Mouse (Mus musculus) c-Kit-positive CD71-positive TER-119-negative erythroid progenitor cells, embryonic 14.5 days (primary cell): ENCODE measurements at regions not wholly inside any gene's neighbourhood (a gene's known extent, or its start where the extent isn't known, plus 50 kb on each side); places are given as distances from the start of the nearest gene placed in this dataset.

Experiments
- DNase-seq: peaks from one replicate; pipeline ENCODE4 v3.0.0-alpha.2; 2013; ENCODE audit warnings: low read depth

DNA sequence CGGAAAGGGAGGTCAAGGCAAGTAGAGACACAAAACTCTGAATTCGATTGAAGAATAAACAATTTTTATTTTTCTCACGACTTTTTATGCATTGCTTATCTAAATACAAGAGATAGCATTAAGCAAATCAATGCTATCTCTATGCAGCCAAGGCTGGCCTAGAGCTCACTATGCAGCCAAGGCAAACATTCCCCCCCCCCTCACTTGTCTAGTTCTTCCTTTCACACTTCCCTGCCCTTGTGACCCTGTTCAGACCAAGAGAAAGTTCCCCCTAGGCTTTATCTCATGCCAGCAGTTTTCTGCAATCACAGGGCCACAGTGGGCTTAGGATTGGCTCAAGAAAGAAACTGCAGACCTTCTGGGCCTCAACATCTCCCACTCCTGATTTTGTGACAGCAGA, 417.9 kb upstream of the Rag2 start:
- DNase-seq: no peak

DNA sequence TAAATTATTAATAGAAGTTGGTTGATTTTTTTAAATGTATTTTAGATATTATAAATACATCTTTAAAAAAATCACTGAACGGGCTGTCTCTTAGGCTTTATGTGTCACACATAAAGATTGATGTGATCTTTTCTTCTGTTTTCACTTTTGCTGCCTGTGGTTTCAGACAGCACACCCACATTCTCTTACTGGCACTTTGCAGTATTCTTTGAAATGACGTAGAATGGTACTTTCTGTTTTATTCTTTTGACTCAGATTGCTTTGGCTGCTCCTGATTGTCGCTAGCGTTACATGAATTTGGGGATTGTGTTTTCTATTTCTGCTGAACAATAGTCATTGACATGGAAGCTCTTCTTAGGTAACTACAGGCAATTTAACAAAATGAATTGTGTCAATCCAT, 415.4 kb upstream of the Rag2 start:
- no peak for DNase-seq

DNA sequence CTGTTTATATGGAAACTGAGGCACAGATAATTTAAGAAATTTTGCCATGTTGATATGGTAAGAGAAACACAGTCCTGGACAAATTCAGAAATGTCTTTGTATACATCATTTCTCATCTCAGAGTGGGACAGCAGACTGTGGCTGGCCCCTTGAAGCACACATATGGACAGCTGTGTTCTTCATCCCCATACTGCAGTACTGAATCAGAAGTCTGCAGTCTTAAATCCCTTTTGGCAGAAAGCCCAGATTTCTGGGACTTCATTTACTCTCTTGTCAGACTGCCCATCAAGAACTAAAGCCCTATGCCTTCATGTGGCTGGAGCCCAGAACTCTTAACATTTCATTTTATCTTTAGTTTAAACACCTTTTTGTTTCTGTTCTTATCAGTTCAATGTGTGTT, 403.8 kb upstream of the Rag2 start:
- DNase-seq: no peak

DNA sequence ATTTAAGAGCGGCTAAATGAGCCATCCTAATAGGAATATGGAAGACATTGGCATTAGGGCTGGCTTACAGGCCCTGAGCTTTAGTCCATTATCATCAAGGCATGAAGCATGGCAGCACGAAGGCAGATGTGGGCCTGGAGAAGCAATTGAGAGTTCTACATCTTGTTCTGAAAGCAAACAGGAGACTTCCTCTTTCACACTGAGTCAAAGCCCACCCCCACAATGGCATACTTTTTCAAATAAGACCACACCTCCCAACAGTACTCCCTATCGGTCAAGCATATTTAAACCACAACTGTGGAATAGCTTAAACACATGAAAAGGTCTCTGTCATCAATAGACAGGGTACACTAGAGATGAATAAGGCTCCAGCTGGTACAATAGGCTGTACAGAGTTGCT, 381.5 kb upstream of the Rag2 start:
- no peak for DNase-seq

DNA sequence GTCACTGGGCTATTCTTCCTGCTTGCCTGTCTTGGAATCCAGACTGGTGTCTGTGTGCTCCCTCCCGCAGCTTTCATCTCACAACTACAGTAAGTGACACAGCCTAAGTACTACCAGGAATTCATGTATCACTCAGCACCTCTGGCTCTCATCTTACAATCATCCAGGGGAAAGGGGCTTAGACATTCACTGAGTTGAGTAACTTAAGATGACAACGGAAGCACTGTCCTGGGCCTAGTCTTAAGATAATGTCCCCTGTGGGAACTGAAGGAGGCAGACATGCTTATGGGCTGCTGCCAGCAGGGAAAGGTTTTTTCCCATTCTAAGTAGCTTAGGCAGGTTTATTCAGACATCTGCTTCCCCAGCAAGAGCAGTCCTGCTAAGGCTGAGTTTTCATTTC, 377.4 kb upstream of the Rag2 start:
- DNase-seq: no peak

DNA sequence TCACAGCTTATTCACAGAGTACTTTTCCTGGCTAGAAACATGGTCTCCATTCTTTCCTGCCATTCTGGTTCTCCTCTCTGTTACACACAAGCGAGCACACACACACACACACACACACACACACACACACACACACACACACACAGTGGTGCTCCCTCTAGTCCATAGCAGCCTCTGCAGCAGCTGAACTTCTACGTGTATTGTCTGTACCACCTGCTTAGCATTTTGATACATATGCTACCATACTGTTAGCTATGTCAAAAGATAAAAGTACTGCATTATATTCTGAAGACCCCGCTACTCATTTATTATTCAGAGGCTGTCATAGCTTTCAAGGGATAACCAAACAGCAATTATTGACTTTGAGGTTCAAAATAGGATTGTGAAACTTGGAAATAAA, 372.3 kb upstream of the Rag2 start:
- no peak for DNase-seq

DNA sequence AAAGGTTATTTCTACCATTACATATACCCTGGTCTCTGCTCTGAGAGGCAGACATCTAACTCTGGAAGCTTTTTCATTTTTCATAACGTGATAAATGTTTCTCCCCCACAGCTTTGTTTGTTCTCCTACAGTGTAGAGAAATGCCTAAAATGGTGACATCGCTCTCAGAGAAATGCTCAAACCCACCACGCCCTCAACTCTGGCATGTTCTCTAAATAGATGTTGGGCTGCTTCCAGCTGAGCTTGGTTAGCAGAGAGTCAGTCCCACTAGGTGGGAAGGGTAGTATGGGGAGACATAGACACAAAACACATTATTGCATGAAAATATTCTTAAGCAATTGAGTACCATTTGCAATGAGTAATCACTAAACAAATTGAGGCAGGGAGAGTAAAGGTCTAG, 368.1 kb upstream of the Rag2 start:
- no peak for DNase-seq

DNA sequence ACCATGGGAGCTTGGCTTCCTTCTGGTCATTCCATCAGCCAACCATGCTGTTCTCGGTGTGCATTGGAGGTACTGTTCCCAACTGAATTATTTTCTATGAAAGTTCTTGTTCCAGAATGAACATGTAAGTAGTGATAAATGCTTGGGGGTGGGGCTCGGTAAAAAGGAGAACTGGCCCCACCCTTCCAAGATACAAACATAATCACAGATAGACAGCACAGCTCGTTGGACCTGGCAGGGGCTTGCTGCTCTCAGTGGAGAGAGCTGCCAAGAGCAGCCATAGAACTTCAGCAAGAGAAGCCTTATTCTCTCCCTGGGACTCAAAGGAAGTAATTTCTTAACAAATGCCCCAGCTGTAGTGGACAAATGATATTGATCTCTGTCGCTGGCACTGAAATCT, 360.6 kb upstream of the Rag2 start:
- peak; percentile 21 for DNase-seq

DNA sequence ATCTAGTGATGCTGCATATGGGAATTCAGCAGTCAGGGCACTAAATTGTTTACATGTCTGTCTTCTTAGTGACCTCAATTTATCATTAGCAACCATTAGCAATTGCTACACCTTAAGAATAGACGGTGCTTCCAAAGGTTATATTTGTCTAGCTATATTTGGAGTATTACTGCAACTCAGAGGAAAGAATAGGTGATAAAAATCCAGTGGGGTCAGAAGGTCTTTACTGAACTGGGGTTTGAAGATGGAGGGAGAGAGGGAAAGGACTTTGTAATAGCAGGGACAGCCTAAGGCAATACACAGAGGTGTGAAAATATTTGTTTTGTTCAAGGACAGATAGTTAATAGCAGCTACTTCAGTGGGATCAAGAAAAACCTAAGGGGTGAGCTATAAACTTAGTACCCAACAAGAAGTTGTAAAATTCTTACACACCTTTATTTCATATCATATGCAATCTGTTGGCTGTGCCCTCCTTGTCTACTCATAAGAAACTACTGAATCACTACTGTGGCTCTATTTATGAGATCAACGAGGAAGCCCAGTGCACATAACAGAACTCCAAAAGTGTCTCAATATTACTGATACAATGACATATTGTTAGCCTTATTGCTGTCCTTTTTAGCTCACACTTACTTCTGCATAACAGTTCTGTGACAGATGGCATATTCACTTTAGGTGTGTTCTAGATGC, 357.7 kb upstream of the Rag2 start:
- DNase-seq: no peak

DNA sequence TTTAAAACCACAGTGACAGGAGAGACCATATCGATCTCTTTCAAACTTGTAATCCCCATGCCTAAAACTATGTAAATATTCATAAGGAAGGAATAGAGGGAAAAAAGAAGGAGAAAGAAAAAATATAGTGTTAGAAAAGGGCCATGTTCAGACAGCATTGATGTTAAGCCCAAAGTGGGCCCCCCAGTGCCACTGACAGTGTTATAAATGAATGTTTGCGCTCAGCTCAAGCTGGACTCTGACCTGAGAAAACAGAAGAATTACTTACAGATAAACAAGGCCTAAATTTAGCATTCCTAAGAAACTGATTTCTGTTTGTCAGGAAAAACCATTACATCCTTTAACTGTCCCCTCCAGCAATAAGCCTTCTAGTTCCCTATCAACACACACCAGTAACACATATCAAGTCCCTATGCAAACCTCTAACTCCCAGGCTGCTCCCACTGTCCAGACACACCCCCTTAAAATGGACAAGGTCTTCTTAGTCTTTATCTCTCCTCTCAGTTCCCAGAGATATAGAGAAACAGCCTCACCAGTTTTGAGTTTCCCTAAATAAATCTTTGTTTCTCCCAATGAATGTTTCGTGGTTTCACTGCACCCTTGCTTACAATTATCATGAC, 350.4 kb upstream of the Rag2 start:
- no peak for DNase-seq

DNA sequence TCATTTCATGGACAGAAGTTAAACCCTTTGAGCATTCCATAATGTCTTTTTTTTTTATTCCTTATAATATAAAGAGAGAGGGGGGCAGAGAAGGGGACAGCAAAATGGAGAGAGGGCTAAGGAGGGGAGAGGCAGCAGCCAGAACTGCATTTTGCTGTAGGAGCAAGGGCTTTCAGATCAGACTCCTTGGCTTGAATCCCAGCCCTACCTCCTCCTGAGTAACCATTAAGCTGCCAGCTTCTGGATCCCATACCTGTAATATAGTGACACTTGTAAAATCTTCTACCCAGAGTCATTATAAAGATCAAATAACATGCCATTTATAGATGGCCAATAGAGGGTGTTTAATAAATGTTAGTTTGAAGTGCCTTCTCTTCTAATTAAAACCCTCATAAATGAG, 339.6 kb upstream of the Rag2 start:
- no peak for DNase-seq

DNA sequence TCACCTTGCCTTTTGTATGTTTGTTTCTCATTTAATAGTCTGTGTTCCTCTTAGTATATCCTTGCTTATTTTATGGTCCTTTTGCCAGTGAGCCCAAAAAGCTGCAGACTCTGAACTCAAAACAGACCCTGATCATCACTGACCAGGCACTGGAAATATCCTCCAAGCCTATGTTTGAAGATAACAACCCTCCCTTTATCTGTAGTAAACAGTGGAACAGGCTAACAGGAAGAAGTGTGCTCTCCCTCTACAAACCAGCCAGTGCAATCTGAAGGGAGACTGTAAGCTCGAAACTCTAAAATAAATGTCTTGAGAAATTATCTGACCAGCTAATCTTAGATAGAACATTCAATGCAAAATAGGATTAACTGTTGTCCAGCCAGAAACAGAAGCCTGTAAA, 336.4 kb upstream of the Rag2 start:
- no peak for DNase-seq

DNA sequence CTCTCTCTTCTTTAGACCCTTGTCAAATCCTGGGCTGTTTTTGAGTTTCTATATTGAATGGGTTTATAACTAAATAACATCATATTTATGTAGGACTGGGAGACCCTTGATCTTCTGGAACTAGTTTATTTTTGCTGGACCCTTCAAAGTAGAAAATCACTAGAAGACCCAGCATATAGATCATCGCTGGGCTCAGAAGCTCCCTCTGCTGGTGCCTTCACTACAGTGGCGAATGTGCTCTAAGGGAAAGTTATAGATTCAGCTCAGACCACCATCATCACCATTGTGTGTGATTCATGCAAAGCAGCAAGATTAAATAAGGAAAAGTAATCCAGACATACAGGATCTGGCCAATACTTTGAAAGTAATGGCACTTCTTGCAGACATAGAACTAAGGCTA, 335.4 kb upstream of the Rag2 start:
- DNase-seq: peak; percentile 28

DNA sequence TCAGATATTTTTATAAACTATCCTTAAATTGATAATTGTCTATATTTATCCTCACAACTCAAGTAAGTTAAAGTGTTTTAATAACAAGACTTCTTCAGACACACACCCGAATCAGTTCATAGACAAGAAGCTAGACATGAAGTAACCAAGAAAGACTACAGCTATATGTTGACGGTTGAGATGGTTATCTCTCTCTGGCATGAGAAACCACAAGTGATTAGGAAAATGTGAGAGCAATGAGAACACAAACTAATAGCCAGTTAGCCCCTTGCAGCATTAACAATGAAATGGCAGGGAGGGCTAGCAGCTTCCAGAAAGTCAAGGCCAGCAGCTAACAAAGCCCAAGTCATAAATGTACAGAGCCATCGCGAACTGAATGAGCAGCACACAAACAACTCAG, 333.8 kb upstream of the Rag2 start:
- no peak for DNase-seq

DNA sequence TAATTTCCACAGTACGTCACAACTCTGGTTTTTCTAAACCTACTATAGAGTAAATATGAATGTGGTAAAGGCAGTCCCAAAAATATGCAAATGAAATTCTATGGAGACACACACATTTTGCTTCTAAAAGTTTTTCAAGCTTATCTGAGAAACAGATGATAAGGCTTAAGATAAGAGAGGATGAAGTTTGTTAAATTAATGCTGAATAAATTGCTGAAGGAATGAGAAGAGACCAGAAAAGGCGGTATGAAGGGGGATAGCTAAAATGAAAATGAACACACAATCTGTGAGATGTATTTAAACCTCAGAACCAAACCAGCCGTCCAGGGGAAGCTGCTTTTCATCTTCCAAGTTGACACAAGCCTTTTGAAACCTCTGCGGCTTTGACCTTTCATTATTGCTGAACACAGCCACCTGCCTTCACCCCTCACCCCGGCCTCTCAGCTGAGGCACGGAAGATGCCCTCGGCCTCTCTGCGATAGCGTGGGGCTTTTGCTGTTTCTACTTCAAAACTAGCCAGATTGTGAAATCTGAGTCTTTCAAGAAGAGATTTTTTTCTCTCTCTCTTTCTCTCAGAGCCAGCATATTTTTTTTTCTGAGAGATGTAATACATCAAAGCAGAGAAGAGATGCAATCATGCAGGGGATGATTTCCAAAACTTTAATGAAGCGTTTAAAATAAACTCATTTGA, 328.7 kb upstream of the Rag2 start:
- DNase-seq: no peak

DNA sequence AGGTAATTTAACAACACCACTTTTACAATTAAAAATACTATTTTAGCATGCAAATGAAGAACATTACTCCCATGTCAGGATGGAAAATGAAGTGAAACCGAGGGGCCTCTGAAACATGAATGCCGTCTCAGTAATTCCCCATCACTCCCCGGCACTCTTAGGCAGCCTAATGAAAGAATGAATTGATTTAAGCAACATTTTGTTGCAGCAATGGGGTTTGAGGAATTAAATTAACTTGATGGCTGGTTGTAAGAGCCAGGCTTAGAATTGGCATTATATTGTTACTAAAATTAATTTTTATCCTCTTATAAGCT, 328.2 kb upstream of the Rag2 start:
- no peak for DNase-seq

DNA sequence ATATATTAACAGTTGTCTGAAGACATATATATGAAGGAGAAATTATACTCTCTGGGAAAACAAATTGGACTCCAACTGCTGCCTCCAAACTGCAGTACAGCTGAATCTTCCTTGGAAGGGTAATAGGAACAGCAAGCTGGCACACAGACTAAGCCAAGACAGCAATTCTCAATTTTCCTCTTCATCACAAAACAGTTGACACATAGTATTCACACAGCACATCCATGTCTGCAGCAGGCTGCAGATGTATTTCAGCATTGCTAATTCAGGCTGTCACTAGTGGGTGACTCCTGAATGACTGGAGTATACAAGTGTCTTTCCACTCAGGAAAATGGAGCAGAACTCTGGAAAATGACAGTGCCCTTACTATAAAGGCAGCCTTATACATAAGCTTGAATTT, 327.7 kb upstream of the Rag2 start:
- DNase-seq: no peak

DNA sequence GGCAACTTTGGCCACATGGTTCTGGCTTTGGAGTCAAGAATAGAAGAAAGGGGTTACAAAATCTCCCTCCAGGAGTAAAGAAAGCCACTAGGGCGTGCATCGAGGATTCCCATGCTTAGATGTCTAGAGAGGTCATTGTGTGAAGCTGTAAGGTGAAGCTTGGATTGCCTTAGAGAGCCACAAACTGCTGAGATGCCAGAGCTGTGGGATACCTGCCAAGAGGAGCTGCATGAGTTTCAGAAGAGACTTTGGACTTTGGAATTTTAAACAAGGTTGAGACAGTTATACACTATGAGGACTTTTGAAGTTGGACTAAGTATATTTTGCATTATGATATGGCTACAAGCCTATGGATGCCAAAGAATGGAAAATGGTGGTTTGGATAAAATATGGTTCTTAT, 325.4 kb upstream of the Rag2 start:
- no peak for DNase-seq

DNA sequence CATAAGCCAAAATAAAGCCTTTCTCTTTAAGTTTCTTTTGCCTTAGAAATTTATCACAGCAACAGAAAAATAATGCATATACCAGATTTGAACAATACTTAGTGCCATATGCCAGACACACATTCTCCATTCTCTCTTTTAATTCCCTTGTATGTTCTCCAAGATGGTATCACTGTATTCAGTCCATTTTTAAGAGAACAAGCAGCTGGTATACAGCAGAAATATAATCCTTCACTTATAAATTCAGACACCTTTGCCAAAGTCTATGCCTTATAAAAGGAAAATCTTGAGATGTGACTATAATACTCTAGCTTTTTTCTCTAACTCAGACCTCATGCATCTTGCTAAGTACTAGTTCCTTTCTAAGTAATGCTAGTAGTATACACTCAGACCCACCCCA, 324.4 kb upstream of the Rag2 start:
- no peak for DNase-seq

DNA sequence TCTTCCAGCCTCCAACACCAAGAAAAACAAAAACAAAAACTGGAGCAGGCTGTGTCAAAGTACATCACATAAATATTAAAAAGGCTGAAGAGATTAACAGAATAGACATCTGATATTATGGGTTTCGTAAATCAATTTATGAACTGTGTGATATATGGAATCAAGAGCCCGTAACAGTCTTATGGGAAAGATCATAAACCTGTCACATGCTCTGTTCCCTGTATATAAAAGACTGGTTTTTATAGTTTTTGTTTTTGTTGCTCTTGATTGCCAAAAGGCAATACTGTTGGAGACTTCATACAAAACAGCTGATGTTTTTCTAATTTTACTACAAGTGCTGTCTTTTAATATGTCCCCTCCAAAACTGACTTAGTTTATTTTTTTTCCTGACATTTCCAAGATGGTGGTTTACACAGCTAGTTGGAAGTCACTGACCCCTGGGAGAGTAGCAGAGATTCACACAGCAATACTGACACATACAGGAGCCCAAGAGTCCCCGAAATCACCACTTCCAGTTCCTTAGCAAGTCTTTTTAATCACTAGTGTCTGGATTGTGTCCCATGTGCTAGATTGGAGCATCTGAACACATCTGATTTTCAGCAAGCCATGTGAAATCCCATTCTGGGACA, 303.1 kb upstream of the Rag2 start:
- DNase-seq: no peak

DNA sequence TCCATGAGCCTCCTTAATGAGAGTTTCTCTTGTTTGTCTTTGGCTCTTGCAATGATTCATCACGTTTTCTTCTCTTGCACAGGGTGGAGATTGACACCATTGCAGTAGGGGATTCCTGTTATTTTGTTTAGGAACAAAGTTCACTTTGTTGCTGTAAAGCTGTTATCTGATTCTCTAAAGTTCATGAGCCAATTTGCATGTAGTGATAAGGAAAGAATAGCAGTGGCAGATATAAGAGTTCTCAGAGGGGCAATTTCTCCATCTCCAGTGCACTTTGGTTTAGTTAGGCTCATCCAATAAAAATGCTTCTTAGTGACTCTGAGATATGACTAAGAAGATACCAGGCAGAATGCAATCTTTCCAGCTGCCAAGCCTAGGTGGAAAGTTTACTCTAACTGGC, 267.8 kb upstream of the Rag2 start:
- no peak for DNase-seq

DNA sequence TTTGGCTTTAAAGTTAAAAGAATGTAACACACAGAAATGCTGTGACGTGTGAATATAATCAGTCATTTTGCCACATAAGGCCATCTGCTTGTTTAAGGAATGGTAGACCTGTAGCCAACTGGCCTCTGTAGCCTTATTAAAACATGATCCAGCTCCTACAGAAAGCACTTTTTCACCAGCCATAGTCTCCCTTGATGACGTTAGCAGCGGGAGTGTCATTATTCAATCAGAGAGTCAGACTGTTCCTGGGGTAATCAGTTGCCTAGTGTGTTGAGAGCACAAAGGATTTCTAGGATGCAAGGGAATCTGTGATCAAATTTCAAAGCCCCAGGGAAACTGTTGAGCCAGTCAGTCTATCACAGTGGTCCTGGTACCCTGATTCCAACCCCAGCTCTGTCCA, 260.3 kb upstream of the Rag2 start:
- no peak for DNase-seq

DNA sequence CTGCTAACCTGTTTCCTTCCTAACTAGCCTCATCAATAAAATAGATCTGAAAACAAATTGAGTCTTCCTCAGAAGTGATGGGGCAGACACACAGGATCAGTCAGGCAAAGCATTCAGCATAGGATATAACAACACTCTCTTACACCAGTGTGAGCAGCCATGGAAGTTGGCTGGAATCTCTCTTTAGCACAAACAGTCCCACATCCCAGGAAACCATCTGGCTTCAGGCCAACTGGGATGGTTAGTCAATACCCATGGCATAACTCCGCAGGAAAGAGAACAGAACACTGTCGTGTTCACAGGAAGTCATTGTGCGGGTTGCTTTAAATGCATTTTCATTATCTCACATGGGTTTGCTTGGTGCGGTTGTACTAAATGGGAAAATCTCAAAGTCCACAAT, 256.2 kb upstream of the Rag2 start:
- DNase-seq: no peak
